Mouse (Mus musculus) G1E (cell line): Measurements from ENCODE around the gene Pik3r6.

Source experiments
- CTCF ChIP-seq: IDR thresholded peaks from 2 replicates; pipeline ENCODE4 v1.5.1; 2012; ENCODE audit warnings: low read depth, low read length, inconsistent platforms, mixed read lengths
- GATA1 ChIP-seq: IDR thresholded peaks from 2 replicates; pipeline ENCODE4 v1.6.1; 2012; ENCODE audit warnings: borderline replicate concordance, low read length, inconsistent platforms, mixed read lengths
- GATA2 ChIP-seq: IDR thresholded peaks from 2 replicates; pipeline ENCODE4 v1.6.1; 2012; ENCODE audit warnings: low read depth, low read length, inconsistent platforms, borderline replicate concordance
- POLR2AphosphoS5 ChIP-seq: IDR thresholded peaks from 2 replicates; pipeline ENCODE4 v1.6.1; 2012; ENCODE audit warnings: low read depth, low read length, inconsistent platforms; ENCODE audit not compliant: insufficient replicate concordance
- TAL1 ChIP-seq: conservative IDR thresholded peaks from 2 replicates; pipeline ENCODE4 v1.6.1; 2012; ENCODE audit warnings: low read depth, low read length, inconsistent platforms, mixed read lengths

- TF ChIP-seq GATA2 (no peak), CTCF (no peak), GATA1 (no peak), POLR2AphosphoS5 (no peak), TAL1 (no peak)
These were observed 35.4 kb upstream of the Pik3r6 start for GRCm38 (mm10) chr11:68467441-68467840.
